Mouse (Mus musculus) hindbrain, embryonic 11.5 days (tissue): ENCODE measurements around the gene Jund. TPM values are rescaled to one million over a fixed set of nuclear protein-coding genes. Genes with fewer than 3 reads are reported as not detected.

Experiments used
- ATAC-seq: fragments of 200-750 bp; cut with Nextera tagmentation; 2 replicates; pipeline ENCODE4 v1.8.0; 2017; ENCODE audit warnings: mild to moderate bottlenecking, moderate TSS enrichment, moderate library complexity; ENCODE audit not compliant: low FRiP score
- DNase-seq: peaks from one replicate; pipeline ENCODE4 v3.0.0-alpha.2; 2015; ENCODE audit warnings: low spot score
- H3K27ac ChIP-seq: fragments of 300-500 bp; sonication (generic); 2 replicates; pipeline ENCODE4 v1.5.1; 2014; ENCODE audit warnings: mild to moderate bottlenecking, low read depth, low read length
- H3K27me3 ChIP-seq: fragments of 300-500 bp; sonication (generic); 2 replicates; pipeline ENCODE4 v1.6.1; 2014; ENCODE audit warnings: mild to moderate bottlenecking, low read length, moderate library complexity, mixed read lengths; ENCODE audit not compliant: control insufficient read depth, insufficient read depth
- H3K36me3 ChIP-seq: fragments of 300-500 bp; sonication (generic); 2 replicates; pipeline ENCODE4 v1.6.1; 2014; ENCODE audit warnings: mild to moderate bottlenecking, low read length, moderate library complexity, mixed read lengths; ENCODE audit not compliant: control insufficient read depth, insufficient read depth
- H3K4me1 ChIP-seq: fragments of 300-500 bp; sonication (generic); replicated peaks from 2 replicates; pipeline ENCODE4 v1.6.1; 2014; ENCODE audit warnings: low read length, mixed read lengths; ENCODE audit not compliant: control insufficient read depth, insufficient read depth
- H3K4me2 ChIP-seq: fragments of 300-500 bp; sonication (generic); replicated peaks from 2 replicates; pipeline ENCODE4 v1.6.1; 2014; ENCODE audit warnings: mild to moderate bottlenecking, low read depth, low read length
- H3K4me3 ChIP-seq: fragments of 300-500 bp; sonication (generic); 2 replicates; pipeline ENCODE4 v1.5.1; 2014; ENCODE audit warnings: low read depth, low read length
- H3K9ac ChIP-seq: fragments of 300-500 bp; sonication (generic); 2 replicates; pipeline ENCODE4 v1.6.1; 2014; ENCODE audit warnings: low read depth, low read length
- H3K9me3 ChIP-seq: fragments of 300-500 bp; sonication (generic); 2 replicates; pipeline ENCODE4 v1.6.1; 2016; ENCODE audit warnings: low read length; ENCODE audit not compliant: control insufficient read depth
- WGBS: fragments of 180-500 bp; shearing (Covaris S2); extraction: QIAGEN DNeasy Blood & Tissue Kit; methylation state at CpG from one replicate; pipeline ENCODE4 v1.1.7; 2014; 5-methylcytosine and 5-hydroxymethylcytosine counted together
- polyA plus RNA-seq: library from polyadenylated mRNA; unstranded; fragments of >200 nt; fragmentation: Nextera tagmentation; extraction: Ambion mirVana; gene quantifications from 2 replicates; pipeline ENCODE4 v1.2.1, GENCODE M21; 2014

Jund gene
- polyA plus RNA-seq, 1 experiment from 2014 or later: 126 TPM

DNA sequence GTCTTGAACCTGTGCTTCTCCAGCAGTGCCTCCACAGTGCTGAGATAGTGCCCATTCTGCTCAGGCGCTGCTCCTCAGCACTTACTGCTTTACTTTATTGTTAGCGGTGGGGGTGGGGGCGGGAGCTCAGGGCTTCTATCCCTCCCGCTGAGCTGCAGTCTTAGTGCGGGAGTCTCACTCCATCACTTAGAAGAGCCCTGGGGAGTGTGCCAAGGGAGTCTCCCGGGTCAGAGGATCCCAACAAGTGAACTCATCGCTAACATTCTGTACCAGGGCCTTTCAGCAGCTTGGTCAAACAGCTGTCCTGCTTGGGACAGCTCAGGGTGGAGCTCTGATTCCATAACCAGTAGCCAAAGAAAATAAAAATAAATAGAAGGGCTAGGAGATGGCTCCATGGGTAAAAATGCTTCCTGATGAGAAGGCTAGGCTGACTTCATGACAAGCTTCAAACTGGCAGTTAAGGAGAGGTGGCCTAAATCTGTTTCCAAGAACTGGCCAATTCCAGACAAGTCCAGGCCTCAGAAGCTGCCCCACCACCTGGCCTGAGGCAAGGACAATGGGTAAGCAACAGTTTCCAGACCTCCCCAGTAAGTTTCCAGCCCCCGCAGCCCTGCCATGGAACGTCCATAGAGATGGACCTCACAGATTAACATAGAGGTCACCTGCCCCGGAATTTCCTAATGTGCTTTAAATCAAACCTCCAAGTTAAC, 27.0 kb upstream of the Jund start:
- no peak for ATAC-seq
- Histone ChIP-seq H3K27me3 (no peaks in the 10 kb centered on the region), H3K9ac (no peak overlapping the region), H3K4me2 (no peak overlapping the region), H3K9me3 (no peaks in the 10 kb centered on the region), H3K27ac (peak overlapping the region; percentile 89; the same call in 1 of the 2 replicates), H3K4me3 (no peak overlapping the region), H3K36me3 (no peaks in the 10 kb centered on the region), H3K4me1 (peaks cover 4% of the 10 kb centered on the region)
- 62% methylated on average over 10 of the region's 10 CpGs for WGBS
- no peak for DNase-seq

DNA sequence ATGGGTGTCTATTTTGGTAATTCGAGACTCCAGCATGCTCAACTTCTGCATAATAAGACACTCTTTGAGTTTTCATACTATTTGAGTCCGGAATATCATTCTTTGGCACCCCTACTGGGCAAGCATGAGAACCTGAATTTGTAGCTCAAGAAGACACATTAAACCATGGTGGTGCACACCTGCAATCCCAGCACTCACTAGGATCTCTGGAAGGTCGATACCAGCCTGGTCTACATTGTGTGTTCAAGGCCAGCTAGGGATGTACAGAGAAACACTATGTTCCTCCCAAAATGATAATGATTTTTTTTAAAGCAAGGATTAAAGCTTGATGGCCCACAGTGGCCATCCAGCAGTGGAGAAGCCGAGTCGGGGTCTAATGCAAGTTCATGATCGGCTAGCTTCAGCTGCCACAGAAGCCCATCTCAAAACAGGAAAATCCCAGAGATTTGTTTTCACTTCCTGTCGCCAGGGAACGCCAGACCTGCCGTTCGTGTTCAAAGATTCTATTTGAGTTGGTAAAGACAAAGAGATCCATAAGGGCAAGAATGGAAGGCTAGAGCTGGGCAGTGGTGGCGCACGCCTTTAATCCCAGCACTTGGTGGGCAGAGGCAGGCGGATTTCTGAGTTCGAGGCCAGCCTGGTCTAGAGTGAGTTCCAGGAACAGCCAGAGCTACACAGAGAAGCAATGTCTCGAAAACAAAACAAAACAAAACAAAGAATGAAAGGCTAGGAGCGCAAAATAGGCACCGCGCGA, 26.2 kb upstream of the Jund start:
- Histone ChIP-seq H3K4me3 (peak overlapping the region; percentile 57), H3K9me3 (no peaks in the 10 kb centered on the region), H3K9ac (peak overlapping the region; percentile 56), H3K27ac (peak overlapping the region; percentile 89), H3K27me3 (no peaks in the 10 kb centered on the region), H3K36me3 (no peaks in the 10 kb centered on the region), H3K4me2 (peak overlapping the region; percentile 53; the same call in 1 of the 2 replicates), H3K4me1 (peaks cover 4% of the 10 kb centered on the region)
- DNase-seq (no peak), ATAC-seq (peak; percentile 62)
- WGBS: 40% methylated on average over 19 of the region's 19 CpGs

DNA sequence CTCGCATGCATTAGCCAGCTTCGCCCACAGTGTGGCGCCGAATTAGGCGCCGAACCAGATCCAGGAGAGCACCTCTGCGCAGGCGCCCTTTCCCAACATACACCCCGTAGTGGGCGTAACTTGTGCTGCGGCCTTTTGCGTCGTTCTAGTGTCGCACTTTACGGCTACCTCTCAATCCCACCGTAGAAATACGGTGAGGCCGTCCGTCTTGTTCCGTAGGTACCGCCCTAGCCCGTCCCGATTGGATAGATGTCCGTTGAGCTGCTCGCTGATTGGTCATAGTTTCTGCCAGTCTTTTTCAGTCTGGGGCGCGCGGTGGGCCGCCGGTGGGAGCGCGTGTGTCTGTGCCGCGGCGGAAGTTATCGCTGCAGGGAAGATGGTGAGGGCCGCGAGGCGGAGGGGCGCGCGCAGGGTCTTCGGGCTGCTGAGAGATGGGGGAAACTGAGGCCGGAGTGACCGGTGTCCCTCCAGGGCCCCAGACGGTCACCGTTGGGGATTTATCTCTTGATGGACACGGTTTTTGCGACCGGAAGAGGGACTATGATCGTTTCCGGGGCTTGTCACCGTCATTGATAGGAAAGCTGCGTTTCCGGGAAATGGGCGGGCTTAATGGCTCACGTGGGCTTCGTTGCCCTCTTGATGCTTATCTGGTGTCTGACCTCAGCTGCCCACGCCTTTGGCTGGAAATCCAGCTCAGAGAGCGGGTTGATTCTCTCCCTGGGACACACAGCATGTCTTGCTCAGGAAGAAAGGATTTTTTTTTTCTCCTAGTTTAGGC, 25.5 kb upstream of the Jund start, which contains the start of gene Lsm4:
Gene Lsm4, plus strand, starts transcription at position 170 of the 778 bp plus-strand sequence.
- Histone ChIP-seq H3K36me3 (peaks cover 4% of the 10 kb centered on the region; the same call in 1 of the 2 replicates), H3K9ac (peak within 1 kb of the TSS; percentile 77), H3K4me2 (peak within 1 kb of the TSS; percentile 53), H3K4me1 (peaks cover 4% of the 10 kb centered on the region), H3K9me3 (no peaks in the 10 kb centered on the region), H3K27me3 (no peaks in the 10 kb centered on the region), H3K4me3 (peak within 1 kb of the TSS; percentile 57), H3K27ac (peak within 1 kb of the TSS; percentile 93)
- DNase-seq: peak; percentile 99
- peak; percentile 97 for ATAC-seq
- WGBS: under 1% methylated on average over 60 of the region's 60 CpGs

DNA sequence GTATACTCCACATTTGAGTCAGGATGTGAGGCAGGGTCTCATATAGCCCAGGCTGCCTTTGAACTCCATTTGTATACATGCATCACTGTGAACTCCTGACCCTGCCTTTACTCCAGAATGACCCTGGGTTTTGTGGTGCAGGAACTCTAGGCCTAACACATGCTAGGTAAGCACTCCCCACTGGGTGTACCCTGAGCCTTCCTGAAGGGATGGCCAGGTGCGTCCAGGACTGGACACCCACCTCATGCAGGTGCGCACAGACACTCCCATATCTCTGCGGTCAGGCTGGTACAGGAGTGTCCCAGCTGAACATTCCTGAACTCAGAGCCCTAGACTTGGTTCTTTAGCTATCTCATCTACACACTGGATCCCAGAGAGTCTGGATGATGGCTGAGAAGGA, 24.6 kb upstream of the Jund start:
- Histone ChIP-seq H3K27ac (peak overlapping the region; percentile 93), H3K4me3 (peak overlapping the region; percentile 57), H3K4me2 (peak overlapping the region; percentile 53), H3K36me3 (peaks cover 6% of the 10 kb centered on the region; the same call in 1 of the 2 replicates), H3K9ac (peak overlapping the region; percentile 77), H3K27me3 (no peaks in the 10 kb centered on the region), H3K4me1 (peaks cover 4% of the 10 kb centered on the region), H3K9me3 (no peaks in the 10 kb centered on the region)
- DNase-seq (no peak), ATAC-seq (no peak; the same call in 1 of the 2 replicates)
- 83% methylated on average over 3 of the region's 3 CpGs for WGBS

DNA sequence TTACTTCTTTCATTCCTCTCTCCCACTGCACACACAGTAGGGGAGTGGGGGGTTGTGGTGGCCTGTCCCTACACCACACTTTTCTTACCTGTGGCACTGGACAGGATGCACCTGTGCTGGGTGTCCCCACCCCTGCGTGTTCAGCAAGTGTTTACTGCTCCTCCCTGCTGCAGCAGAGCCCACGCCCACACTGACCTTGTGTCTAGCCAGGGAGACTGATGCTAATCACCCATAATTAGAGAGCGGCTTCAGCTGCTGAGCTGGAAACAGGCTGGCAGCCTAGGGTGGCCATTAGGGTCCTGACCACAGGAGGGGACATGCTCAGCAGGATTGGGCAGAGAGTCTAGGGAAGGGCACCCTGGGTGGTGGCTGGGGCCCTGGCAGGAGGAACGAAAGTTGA, 24.0 kb upstream of the Jund start:
- Histone ChIP-seq H3K9me3 (no peaks in the 10 kb centered on the region), H3K36me3 (peaks cover 6% of the 10 kb centered on the region; the same call in 1 of the 2 replicates), H3K9ac (no peak overlapping the region), H3K27me3 (no peaks in the 10 kb centered on the region), H3K4me1 (peaks cover 4% of the 10 kb centered on the region), H3K4me2 (no peak overlapping the region), H3K27ac (no peak overlapping the region), H3K4me3 (no peak overlapping the region)
- DNase-seq: no peak
- 90% methylated on average over 4 of the region's 4 CpGs for WGBS
- ATAC-seq: no peak

DNA sequence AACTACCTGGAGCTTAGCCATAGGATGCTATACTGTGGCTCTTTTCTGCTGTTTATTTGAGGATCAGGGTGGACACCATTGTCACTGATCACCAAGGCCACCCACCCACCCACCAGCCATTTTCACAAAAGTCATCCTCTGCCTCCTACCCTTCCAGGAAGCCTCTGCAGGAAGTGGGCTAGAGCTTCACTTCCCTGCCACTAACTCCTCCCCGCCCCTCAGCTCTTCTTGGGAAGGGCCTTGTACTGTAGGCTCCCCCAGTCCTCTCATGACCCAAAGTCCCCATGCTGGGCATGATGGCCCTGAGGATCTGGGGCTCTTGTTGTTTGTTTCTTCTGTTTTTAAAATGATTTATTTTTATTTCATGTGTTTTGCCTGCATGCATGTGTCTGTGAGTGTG, 23.4 kb upstream of the Jund start:
- no peak overlapping the region for H3K27ac ChIP-seq
- H3K36me3 ChIP-seq: peaks cover 6% of the 10 kb centered on the region; the same call in 1 of the 2 replicates
- DNase-seq (no peak), ATAC-seq (no peak)
- WGBS: 90% methylated on average over 1 of the region's 1 CpGs
- no peaks in the 10 kb centered on the region for H3K27me3 ChIP-seq
- no peak overlapping the region for H3K9ac ChIP-seq
- no peak overlapping the region for H3K4me2 ChIP-seq
- no peak overlapping the region for H3K4me3 ChIP-seq
- H3K9me3 ChIP-seq: no peaks in the 10 kb centered on the region
- H3K4me1 ChIP-seq: peaks cover 4% of the 10 kb centered on the region

DNA sequence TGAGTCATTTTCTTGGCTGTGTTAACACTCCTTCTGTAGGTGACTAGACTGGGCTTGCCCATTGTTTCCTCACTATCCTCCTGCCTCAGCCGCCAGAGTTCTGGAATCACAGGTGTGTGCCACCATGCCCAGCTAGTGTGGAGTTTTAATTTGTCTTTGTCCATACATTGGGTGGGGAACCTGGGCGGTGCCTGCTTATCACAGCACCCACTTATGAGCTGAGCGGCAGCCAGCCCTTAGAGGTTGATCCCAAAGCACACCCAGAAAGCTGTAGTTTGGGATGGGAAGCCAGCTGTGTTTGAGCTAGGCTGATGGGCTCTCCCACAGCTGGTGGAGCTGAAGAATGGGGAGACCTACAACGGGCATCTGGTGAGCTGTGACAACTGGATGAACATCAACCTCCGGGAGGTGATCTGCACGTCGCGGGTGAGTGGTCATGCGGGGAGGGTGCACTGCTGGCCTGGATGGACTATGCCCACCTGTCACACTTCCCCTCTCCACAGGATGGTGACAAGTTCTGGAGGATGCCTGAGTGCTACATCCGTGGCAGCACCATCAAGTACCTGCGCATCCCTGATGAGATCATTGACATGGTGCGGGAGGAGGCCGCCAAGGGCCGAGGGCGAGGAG, 21.2 kb upstream of the Jund start:
- Histone ChIP-seq H3K27ac (no peak overlapping the region), H3K4me2 (no peak overlapping the region), H3K36me3 (peaks cover 6% of the 10 kb centered on the region; the same call in 1 of the 2 replicates), H3K4me3 (no peak overlapping the region), H3K9ac (no peak overlapping the region), H3K27me3 (no peaks in the 10 kb centered on the region), H3K9me3 (no peaks in the 10 kb centered on the region), H3K4me1 (peaks cover 4% of the 10 kb centered on the region)
- WGBS: 93% methylated on average over 15 of the region's 15 CpGs
- DNase-seq (no peak), ATAC-seq (no peak)

DNA sequence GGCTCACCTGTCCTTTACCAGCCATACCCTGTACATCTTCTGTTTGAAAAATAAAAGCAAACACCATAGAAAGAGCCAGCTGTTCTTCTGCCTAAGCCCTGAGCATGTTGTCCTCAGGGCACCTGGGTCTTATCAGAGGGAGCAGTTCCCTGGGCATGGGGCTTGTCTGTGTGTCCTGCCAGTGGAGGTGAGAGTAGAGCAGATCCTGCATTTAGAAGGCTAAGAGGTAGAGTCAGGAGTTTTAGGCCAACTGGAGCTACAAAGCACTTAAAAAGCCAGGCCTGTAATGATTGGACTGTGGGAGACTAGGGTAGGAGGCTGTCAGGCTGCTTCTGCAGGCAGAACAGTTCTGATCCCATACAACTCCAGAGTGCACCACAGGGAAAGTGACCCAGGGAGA, 20.1 kb upstream of the Jund start:
- DNase-seq: no peak
- peaks cover 4% of the 10 kb centered on the region for H3K4me1 ChIP-seq
- no peak overlapping the region for H3K9ac ChIP-seq
- ATAC-seq: no peak
- H3K27me3 ChIP-seq: no peaks in the 10 kb centered on the region
- peaks cover 6% of the 10 kb centered on the region; the same call in 1 of the 2 replicates for H3K36me3 ChIP-seq
- H3K9me3 ChIP-seq: no peaks in the 10 kb centered on the region
- H3K27ac ChIP-seq: no peak overlapping the region
- H3K4me3 ChIP-seq: no peak overlapping the region
- no peak overlapping the region for H3K4me2 ChIP-seq
